8 mouse cellular contexts compared by ENCODE assay signal in genomic region chr2:150217600-150218362, GRCm38 (mm10). TPM values are rescaled to one million over a fixed set of nuclear protein-coding genes. Genes with fewer than 3 reads are reported as not detected.
A peak's percentile ranks its signal among the peaks of the same experiment; 100 is the strongest.
DNase-seq lines count a peak whose midpoint lies in the region; ATAC-seq and TF ChIP-seq lines count a peak whose summit lies in the region.
"Not testable (repeated sequence)": the region's sequence is repeated elsewhere in the genome, so short reads cannot be mapped to it uniquely, and the experiment has no call there.

Zfp937 (plus strand) TSS chr2:150218073.

- in situ Hi-C loops in CH12.LX (cut with MboI; ENCODE audit: low pct_ligation_motif_present, low pct_unique_long_range_greater_than_20kb, low sequenced_read_pairs), result not testable (repeated sequence)

- peak; percentile 45 for DNase-seq in CH12.LX (ENCODE audit: extremely low read depth)
- DNase-seq in cerebellum, adult 8-10 months, result peak; percentile 79
- DNase-seq in heart, postnatal 4 days, result peak; percentile 79
- DNase-seq in layer of hippocampus, adult 18-20 months (ENCODE audit: low spot score in 2 of 2), result peak; percentile 82 to 92
- peak; percentile 24 for DNase-seq in liver, postnatal 0 days
- peak; percentile 64 for DNase-seq in testis, postnatal 10 days (ENCODE audit: low spot score)

- not testable (repeated sequence) for TF ChIP-seq CTCF in CH12.LX (conservative IDR thresholded peaks at IDR 0.05 in 1 of 2, IDR thresholded peaks at IDR 0.05 in 1 of 2; ENCODE audit: low read depth in 2 of 2, low read length in 2 of 2); liver, postnatal 0 days (IDR thresholded peaks at IDR 0.05; ENCODE audit: low read depth)

- not testable (repeated sequence) for TF ChIP-seq EP300 in CH12.LX (IDR thresholded peaks at IDR 0.05; ENCODE audit: low read length); liver, postnatal 0 days (IDR thresholded peaks at IDR 0.05; ENCODE audit: low read depth)

- H3K9me3 ChIP-seq in CH12.LX (replicated peaks; ENCODE audit: low read length); liver, postnatal 0 days (ENCODE audit: low read length); neural tube, embryonic 13.5 days: not testable (repeated sequence)

- H3K36me3 ChIP-seq in CH12.LX (replicated peaks in 1 of 2; ENCODE audit: control insufficient read depth in 1 of 2, insufficient read depth in 1 of 2, low read length in 1 of 2); liver, postnatal 0 days (replicated peaks; ENCODE audit: insufficient read depth, low read length); neural tube, embryonic 13.5 days: not testable (repeated sequence)

- not testable (repeated sequence) for TF ChIP-seq RAD21 in CH12.LX (IDR thresholded peaks at IDR 0.05; ENCODE audit: low read depth, low read length)

- WGBS in liver, postnatal 0 days (ENCODE audit: insufficient replicate concordance), result 4% methylated on average over 15 of the region's 15 CpGs
- 2% methylated on average over 15 of the region's 15 CpGs for WGBS in neural tube, embryonic 13.5 days

- H3K4me2 ChIP-seq in CH12.LX (ENCODE audit: insufficient read depth, low read depth, poor library complexity, severe bottlenecking), result peak within 1 kb of the TSS; percentile 84
- peak within 1 kb of the TSS; percentile 48 for H3K4me2 ChIP-seq in liver, postnatal 0 days (ENCODE audit: low read depth, low read length)
- peak within 1 kb of the TSS; percentile 55 for H3K4me2 ChIP-seq in neural tube, embryonic 13.5 days

- ATAC-seq in frontal cortex, adult (ENCODE audit: low TSS enrichment), result peak; percentile 100
- peak; percentile 98 for ATAC-seq in liver, postnatal 0 days
- peak; percentile 100 for ATAC-seq in neural tube, embryonic 13.5 days (ENCODE audit: low read depth)

- peak within 1 kb of the TSS; percentile 35 for H3K9ac ChIP-seq in CH12.LX (ENCODE audit: insufficient read depth, low read depth)
- H3K9ac ChIP-seq in liver, postnatal 0 days (replicated peaks), result peak within 1 kb of the TSS; percentile 46; the same call in 1 of the 2 replicates
- peak within 1 kb of the TSS; percentile 66 for H3K9ac ChIP-seq in neural tube, embryonic 13.5 days

- not testable (repeated sequence) for H3K79me2 ChIP-seq in CH12.LX (replicated peaks; ENCODE audit: control insufficient read depth, extremely low read depth, insufficient read depth, poor library complexity, severe bottlenecking)

- peak within 1 kb of the TSS; percentile 45 to 71 (median 62) for H3K4me3 ChIP-seq in CH12.LX (replicated peaks in 1 of 3; ENCODE audit: low read depth in 2 of 3, low read length in 2 of 3, poor library complexity in 1 of 3)
- H3K4me3 ChIP-seq in liver, postnatal 0 days (ENCODE audit: low read depth, low read length), result peak within 1 kb of the TSS; percentile 39
- peak within 1 kb of the TSS; percentile 46 for H3K4me3 ChIP-seq in neural tube, embryonic 13.5 days

- not testable (repeated sequence) for H3K27me3 ChIP-seq in CH12.LX (replicated peaks); liver, postnatal 0 days (ENCODE audit: insufficient read depth, low read length); neural tube, embryonic 13.5 days

- dilution Hi-C loops in CH12.LX (cut with MboI; ENCODE audit: extremely low pct_ligation_motif_present, extremely low pct_unique_long_range_greater_than_20kb, low sequenced_read_pairs), result not testable (repeated sequence)

- not testable (repeated sequence) for H3K27ac ChIP-seq in CH12.LX (ENCODE audit: insufficient read depth, low read depth); liver, postnatal 0 days (ENCODE audit: low read depth)
- H3K27ac ChIP-seq in neural tube, embryonic 13.5 days (replicated peaks), result peak within 1 kb of the TSS; percentile 67

- not testable (repeated sequence) for H3K4me1 ChIP-seq in CH12.LX (ENCODE audit: control insufficient read depth in 1 of 2, insufficient read depth in 2 of 2); liver, postnatal 0 days (ENCODE audit: insufficient read depth); neural tube, embryonic 13.5 days (replicated peaks)

- peak; percentile 41; the same call in 1 of the 2 replicates for TF ChIP-seq POLR2A in CH12.LX (IDR thresholded peaks at IDR 0.05; ENCODE audit: low read depth, low read length)

TF ChIP-seq in CH12.LX, 34 proteins besides CTCF, POLR2A, EP300 and RAD21:
- TF ChIP-seq ELF1 (IDR thresholded peaks at IDR 0.05; ENCODE audit: low read depth, low read length), result peak; percentile 41; the same call in 1 of the 2 replicates

RNA-seq across cellular contexts. Expression of gene Zfp937, which starts in this region (rescaled TPM):
- total RNA-seq in CH12.LX (2012; rRNA removed) (4.0 and 4.5 TPM in 2 replicates), CH12.LX (2014; rRNA removed) (5.4 and 6.8 TPM in 2 replicates)
- polyA plus RNA-seq in CH12.LX (2012; ENCODE audit: insufficient read length, low read depth), result 2.5 and 2.8 TPM in 2 replicates
- total RNA-seq in heart, postnatal 4 days (2021), result 1 to 10 TPM; 3.6 to 3.9 TPM
- total RNA-seq in layer of hippocampus, adult 18-20 months (2021), result 10 to 100 TPM; 10.4 to 11.9 TPM
- 0.72 and 1.0 TPM in 2 replicates for polyA plus RNA-seq in liver, postnatal 0 days (2015; fragmentation: Nextera tagmentation; extraction: Ambion mirVana)
- 12.4 and 15.0 TPM in 2 replicates for polyA plus RNA-seq in neural tube, embryonic 13.5 days (2015; fragmentation: Nextera tagmentation; extraction: Ambion mirVana)

Comparison
In these comparisons a context has a peak if more than half of its experiments do, and no peak if none do; other contexts are left out.
1. DNase-seq: peak in every context shown above with its lines; median percentile 87 in layer of hippocampus, adult 18-20 months; 79 in cerebellum, adult 8-10 months; 79 in heart, postnatal 4 days; 64 in testis, postnatal 10 days; 45 in CH12.LX; 24 in liver, postnatal 0 days.